Mouse (Mus musculus): Measurements from ENCODE around the gene Fbxw8. TPM values are rescaled to one million over a fixed set of nuclear protein-coding genes. Genes with fewer than 3 reads are reported as not detected.

The Fbxw8 gene
- total RNA-seq, 2 experiments from 2014 or later, result 31.9 to 32.0 TPM

- DNase-seq (ENCODE audit: low spot score in 2 of 2), result peak in 1 of 2 experiments; percentile 35
Measured at GRCm38 (mm10) chr5:118079354-118079753, 75.9 kb downstream of the Fbxw8 start.

GRCm38 (mm10) chr5:118078550-118078949 is 76.7 kb downstream of the Fbxw8 start:
- no peak for DNase-seq (ENCODE audit: low spot score in 2 of 2)

- DNase-seq (ENCODE audit: low spot score in 2 of 2), result no peak
Measured at GRCm38 (mm10) chr5:118076721-118077592, 78.3 kb downstream of the Fbxw8 start.

- no peak for DNase-seq (ENCODE audit: low spot score in 2 of 2)
Measured at GRCm38 (mm10) chr5:118073213-118073773, 82.0 kb downstream of the Fbxw8 start.

- no peak for DNase-seq (ENCODE audit: low spot score in 2 of 2)
Measured at GRCm38 (mm10) chr5:118071766-118072165, 83.5 kb downstream of the Fbxw8 start.

- peak; percentile 76 to 81 for DNase-seq (ENCODE audit: low spot score in 2 of 2)
Measured at GRCm38 (mm10) chr5:118069315-118069714, 85.9 kb downstream of the Fbxw8 start.

GRCm38 (mm10) chr5:118067984-118068494 is 87.2 kb downstream of the Fbxw8 start:
- DNase-seq (ENCODE audit: low spot score in 2 of 2), result no peak

GRCm38 (mm10) chr5:118067572-118067971 is 87.7 kb downstream of the Fbxw8 start:
- DNase-seq (ENCODE audit: low spot score in 2 of 2), result no peak

- DNase-seq (ENCODE audit: low spot score in 2 of 2), result peak; percentile 79 to 80
Measured at GRCm38 (mm10) chr5:118066828-118067227, 88.4 kb downstream of the Fbxw8 start.

GRCm38 (mm10) chr5:118065516-118066255 is 89.6 kb downstream of the Fbxw8 start:
- no peak for DNase-seq (ENCODE audit: low spot score in 2 of 2)

GRCm38 (mm10) chr5:118064284-118064901 is 90.9 kb downstream of the Fbxw8 start:
- no peak for DNase-seq (ENCODE audit: low spot score in 2 of 2)

- DNase-seq (ENCODE audit: low spot score in 2 of 2), result no peak
Measured at GRCm38 (mm10) chr5:118063181-118063621, 92.1 kb downstream of the Fbxw8 start.

GRCm38 (mm10) chr5:118061391-118061790 is 93.9 kb downstream of the Fbxw8 start:
- no peak for DNase-seq (ENCODE audit: low spot score in 2 of 2)

GRCm38 (mm10) chr5:118059646-118060045 is 95.6 kb downstream of the Fbxw8 start:
- DNase-seq (ENCODE audit: low spot score in 2 of 2), result no peak

GRCm38 (mm10) chr5:118058858-118059257 is 96.4 kb downstream of the Fbxw8 start:
- no peak for DNase-seq (ENCODE audit: low spot score in 2 of 2)

GRCm38 (mm10) chr5:118057508-118058111 is 97.7 kb downstream of the Fbxw8 start:
- no peak for DNase-seq (ENCODE audit: low spot score in 2 of 2)

- DNase-seq (ENCODE audit: low spot score in 2 of 2), result peak in 1 of 2 experiments; percentile 48
Measured at GRCm38 (mm10) chr5:118053205-118053604, 102.1 kb downstream of the Fbxw8 start.

- DNase-seq (ENCODE audit: low spot score in 2 of 2), result no peak
Measured at GRCm38 (mm10) chr5:118051981-118052662, 103.1 kb downstream of the Fbxw8 start.

GRCm38 (mm10) chr5:118050743-118051142 is 104.5 kb downstream of the Fbxw8 start:
- DNase-seq (ENCODE audit: low spot score in 2 of 2), result no peak

- no peak for DNase-seq (ENCODE audit: low spot score in 2 of 2)
Measured at GRCm38 (mm10) chr5:118048928-118049327, 106.3 kb downstream of the Fbxw8 start.

Data from left cerebral cortex, adult 18-20 months (tissue).